Mouse (Mus musculus): ENCODE data around the gene Rps15a. TPM values are rescaled to one million over a fixed set of nuclear protein-coding genes. Genes with fewer than 3 reads are reported as not detected.

The Rps15a gene
- polyA plus RNA-seq, 1 experiment = 2,212 TPM

- Histone ChIP-seq H3K27me3 (ENCODE audit: control insufficient read depth, insufficient read depth, insufficient read length) (no peaks in the 10 kb centered on the region), H3K79me2 (ENCODE audit: control insufficient read depth, insufficient read depth) (peaks cover 74% of the 10 kb centered on the region), H3K36me3 (ENCODE audit: control insufficient read depth, insufficient read depth) (peaks cover 31% of the 10 kb centered on the region), H3K4me3 (ENCODE audit: insufficient read depth, poor library complexity, severe bottlenecking) (no peak overlapping the region), H3K79me3 (ENCODE audit: low read depth) (peaks cover 53% of the 10 kb centered on the region), H3ac (ENCODE audit: control insufficient read depth, insufficient read length, low read depth) (no peak overlapping the region)
- TF ChIP-seq CEBPB (IDR thresholded peaks at IDR 0.05; ENCODE audit: low read depth) (no peak), USF1 (IDR thresholded peaks at IDR 0.05; ENCODE audit: low read depth) (no peak), MYOG (IDR thresholded peaks at IDR 0.05; ENCODE audit: control insufficient read depth, extremely low read depth, insufficient read length) (no peak), MYOD1 (IDR thresholded peaks at IDR 0.05; ENCODE audit: control insufficient read depth, insufficient read length, low read depth) (no peak), CTCF (IDR thresholded peaks at IDR 0.05; ENCODE audit: control insufficient read depth, insufficient read depth, insufficient read length) (no peak)
Measured at GRCm38 (mm10) chr7:118126219-118126875, 10.4 kb upstream of the Rps15a start.

GRCm38 (mm10) chr7:118125736-118126135 is 9.7 kb upstream of the Rps15a start:
- H3K36me3 ChIP-seq (ENCODE audit: control insufficient read depth, insufficient read depth) = peaks cover 35% of the 10 kb centered on the region

GRCm38 (mm10) chr7:118123512-118124411 is 7.8 kb upstream of the Rps15a start:
- no peak for TF ChIP-seq USF1 (IDR thresholded peaks at IDR 0.05; ENCODE audit: low read depth)
- TF ChIP-seq MYOG (IDR thresholded peaks at IDR 0.05; ENCODE audit: control insufficient read depth, extremely low read depth, insufficient read length) = no peak
- TF ChIP-seq CEBPB (IDR thresholded peaks at IDR 0.05; ENCODE audit: low read depth) = no peak
- no peak for TF ChIP-seq MYOD1 (IDR thresholded peaks at IDR 0.05; ENCODE audit: control insufficient read depth, insufficient read length, low read depth)
- TF ChIP-seq CTCF (IDR thresholded peaks at IDR 0.05; ENCODE audit: control insufficient read depth, insufficient read depth, insufficient read length) = no peak
- no peak for TF ChIP-seq FOSL1 (IDR thresholded peaks at IDR 0.05; ENCODE audit: insufficient read depth, low read length, poor library complexity, severe bottlenecking)
- no peak for TF ChIP-seq MAX (IDR thresholded peaks at IDR 0.05)
- Histone ChIP-seq H3K79me3 (ENCODE audit: low read depth) (peaks cover 49% of the 10 kb centered on the region), H3ac (ENCODE audit: control insufficient read depth, insufficient read length, low read depth) (no peak overlapping the region), H3K4me3 (ENCODE audit: insufficient read depth, poor library complexity, severe bottlenecking) (no peak overlapping the region), H3K27me3 (ENCODE audit: control insufficient read depth, insufficient read depth, insufficient read length) (no peaks in the 10 kb centered on the region), H3K36me3 (ENCODE audit: control insufficient read depth, insufficient read depth) (peaks cover 55% of the 10 kb centered on the region), H3K79me2 (ENCODE audit: control insufficient read depth, insufficient read depth) (peaks cover 68% of the 10 kb centered on the region)

More at GRCm38 (mm10) chr7:118125736-118126135, 9.7 kb upstream of the Rps15a start:
- H3K79me3 ChIP-seq (ENCODE audit: low read depth) = peaks cover 53% of the 10 kb centered on the region
- no peaks in the 10 kb centered on the region for H3K27me3 ChIP-seq (ENCODE audit: control insufficient read depth, insufficient read depth, insufficient read length)
- H3K4me3 ChIP-seq (ENCODE audit: insufficient read depth, poor library complexity, severe bottlenecking) = no peak overlapping the region
- no peak overlapping the region for H3ac ChIP-seq (ENCODE audit: control insufficient read depth, insufficient read length, low read depth)
- peaks cover 74% of the 10 kb centered on the region for H3K79me2 ChIP-seq (ENCODE audit: control insufficient read depth, insufficient read depth)
- no peak for TF ChIP-seq CEBPB (IDR thresholded peaks at IDR 0.05; ENCODE audit: low read depth)
- no peak for TF ChIP-seq MAX (IDR thresholded peaks at IDR 0.05)
- no peak for TF ChIP-seq MYOD1 (IDR thresholded peaks at IDR 0.05; ENCODE audit: control insufficient read depth, insufficient read length, low read depth)
- no peak for TF ChIP-seq USF1 (IDR thresholded peaks at IDR 0.05; ENCODE audit: low read depth)
- TF ChIP-seq CTCF (IDR thresholded peaks at IDR 0.05; ENCODE audit: control insufficient read depth, insufficient read depth, insufficient read length) = no peak
- TF ChIP-seq FOSL1 (IDR thresholded peaks at IDR 0.05; ENCODE audit: insufficient read depth, low read length, poor library complexity, severe bottlenecking) = no peak

GRCm38 (mm10) chr7:118122235-118122634 is 6.2 kb upstream of the Rps15a start:
- no peaks in the 10 kb centered on the region for H3K27me3 ChIP-seq (ENCODE audit: control insufficient read depth, insufficient read depth, insufficient read length)
- peaks cover 56% of the 10 kb centered on the region for H3K36me3 ChIP-seq (ENCODE audit: control insufficient read depth, insufficient read depth)
- peaks cover 34% of the 10 kb centered on the region for H3K79me3 ChIP-seq (ENCODE audit: low read depth)
- H3K4me3 ChIP-seq (ENCODE audit: insufficient read depth, poor library complexity, severe bottlenecking) = no peak overlapping the region
- TF ChIP-seq MAX (IDR thresholded peaks at IDR 0.05) (no peak), CTCF (IDR thresholded peaks at IDR 0.05; ENCODE audit: control insufficient read depth, insufficient read depth, insufficient read length) (no peak), CEBPB (IDR thresholded peaks at IDR 0.05; ENCODE audit: low read depth) (no peak), USF1 (IDR thresholded peaks at IDR 0.05; ENCODE audit: low read depth) (no peak), MYOG (IDR thresholded peaks at IDR 0.05; ENCODE audit: control insufficient read depth, extremely low read depth, insufficient read length) (no peak), FOSL1 (IDR thresholded peaks at IDR 0.05; ENCODE audit: insufficient read depth, low read length, poor library complexity, severe bottlenecking) (no peak), MYOD1 (IDR thresholded peaks at IDR 0.05; ENCODE audit: control insufficient read depth, insufficient read length, low read depth) (no peak)
- no peak overlapping the region for H3ac ChIP-seq (ENCODE audit: control insufficient read depth, insufficient read length, low read depth)
- H3K79me2 ChIP-seq (ENCODE audit: control insufficient read depth, insufficient read depth) = peaks cover 52% of the 10 kb centered on the region

GRCm38 (mm10) chr7:118120654-118121053 is 4.7 kb upstream of the Rps15a start:
- H3K79me3 ChIP-seq (ENCODE audit: low read depth) = peaks cover 23% of the 10 kb centered on the region
- peaks cover 41% of the 10 kb centered on the region for H3K79me2 ChIP-seq (ENCODE audit: control insufficient read depth, insufficient read depth)
- H3K27me3 ChIP-seq (ENCODE audit: control insufficient read depth, insufficient read depth, insufficient read length) = no peaks in the 10 kb centered on the region
- TF ChIP-seq CTCF (IDR thresholded peaks at IDR 0.05; ENCODE audit: control insufficient read depth, insufficient read depth, insufficient read length) (no peak), USF1 (IDR thresholded peaks at IDR 0.05; ENCODE audit: low read depth) (no peak), MYOD1 (IDR thresholded peaks at IDR 0.05; ENCODE audit: control insufficient read depth, insufficient read length, low read depth) (no peak)
- H3K4me3 ChIP-seq (ENCODE audit: insufficient read depth, poor library complexity, severe bottlenecking) = no peak overlapping the region
- H3ac ChIP-seq (ENCODE audit: control insufficient read depth, insufficient read length, low read depth) = no peak overlapping the region
- H3K36me3 ChIP-seq (ENCODE audit: control insufficient read depth, insufficient read depth) = peaks cover 48% of the 10 kb centered on the region

Data from C2C12 (cell line).